In the genomic region with DNA sequence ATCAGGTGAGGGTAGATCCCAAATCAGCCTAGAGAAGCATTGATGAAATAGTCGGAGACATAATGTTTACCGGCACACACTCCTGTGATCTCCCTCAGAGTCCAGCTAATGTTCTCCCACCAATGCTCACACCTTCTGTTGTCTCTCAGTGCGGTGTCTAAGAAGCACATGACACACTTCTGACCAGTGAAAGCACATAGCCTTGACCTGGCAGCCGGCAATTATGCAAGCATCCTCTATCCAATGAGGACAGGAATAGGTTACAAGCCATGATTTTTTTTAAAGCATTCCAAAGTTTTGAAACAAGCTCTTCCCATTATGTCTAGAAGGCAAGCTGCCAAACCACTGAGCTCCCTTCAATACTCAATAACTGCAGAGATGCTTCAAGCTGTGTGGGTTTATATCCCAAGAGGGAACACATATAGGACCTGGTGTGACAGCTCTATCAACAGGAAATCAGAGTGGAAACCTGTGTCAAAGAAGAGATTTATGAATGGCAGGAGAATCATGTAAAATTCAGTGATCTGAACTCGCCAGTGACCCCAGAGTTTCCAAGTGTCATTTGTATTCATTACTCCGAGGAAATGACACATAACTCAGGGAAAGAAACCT, we compare ENCODE assay signal across 27 mouse cellular contexts.
DNase-seq lines count a peak whose midpoint lies in the region; ATAC-seq lines count a peak whose summit lies in the region.
"Had no signal": no experiment of that assay in that cellular context is flagged by ENCODE, and none has a peak within 500 bp of the region (broad histone marks: within the 10 kb centered on the region; RNA-seq: fewer than 3 reads in every experiment).

No protein-coding gene starts in this region.

- H3K4me3 ChIP-seq in embryonic facial prominence, embryonic 14.5 days (ENCODE audit: low read depth, low read length), result no peak overlapping the region
- no peak overlapping the region for H3K4me3 ChIP-seq in embryonic facial prominence, embryonic 10.5 days
- no peak overlapping the region for H3K4me3 ChIP-seq in kidney, embryonic 15.5 days (replicated peaks)
- H3K4me3 ChIP-seq in hindbrain, embryonic 10.5 days, result no peak overlapping the region
- H3K4me3 ChIP-seq: forebrain, embryonic 10.5 days; heart, embryonic 13.5 days; hindbrain, embryonic 12.5 days; limb, embryonic 13.5 days; liver, embryonic 13.5 days; lung, embryonic 15.5 days; midbrain, embryonic 12.5 days had no signal

- ATAC-seq in embryonic facial prominence, embryonic 14.5 days (ENCODE audit: low read depth), result no peak
- peak; percentile 70 for ATAC-seq in kidney, embryonic 15.5 days (replicated peaks; ENCODE audit: low FRiP score)
- ATAC-seq: activated CD4-positive, CD25-positive, alpha-beta regulatory T cell, adult 4 months; forebrain, embryonic 16.5 days had no signal

- no peak overlapping the region for H3K9ac ChIP-seq in embryonic facial prominence, embryonic 14.5 days (ENCODE audit: low read depth, low read length)
- H3K9ac ChIP-seq in kidney, embryonic 15.5 days, result no peak overlapping the region
- H3K9ac ChIP-seq: heart, embryonic 13.5 days; hindbrain, embryonic 12.5 days; limb, embryonic 13.5 days; liver, embryonic 13.5 days; lung, embryonic 15.5 days; midbrain, embryonic 12.5 days had no signal

- peak; percentile 39 for DNase-seq in embryonic facial prominence, embryonic 14.5 days (ENCODE audit: low spot score)
- DNase-seq in embryonic facial prominence, embryonic 10.5 days (ENCODE audit: low spot score), result no peak
- DNase-seq in 3T3-L1 (ENCODE audit: low read depth, low spot score), result peak; percentile 25
- peak; percentile 2 to 18 for DNase-seq in kidney, postnatal 36 days
- no peak for DNase-seq in hindbrain, embryonic 10.5 days (ENCODE audit: low spot score)
- no peak for DNase-seq in adrenal gland, postnatal 4 days (ENCODE audit: low spot score in 2 of 2)
- DNase-seq: adrenal gland, adult 8-10 months; cerebellum, adult 18-20 months; cerebellum, postnatal 14 days; gastrocnemius, postnatal 25 days; heart, adult 18-20 months; heart, postnatal 14 days; layer of hippocampus, adult 9-11 months; liver, embryonic 13.5 days; thymus, adult 2 months; thymus, postnatal 4 days had no signal

- no peaks in the 10 kb centered on the region for H3K9me3 ChIP-seq in embryonic facial prominence, embryonic 14.5 days (ENCODE audit: control insufficient read depth, low read length)
- H3K9me3 ChIP-seq in embryonic facial prominence, embryonic 10.5 days, result no peaks in the 10 kb centered on the region
- no peaks in the 10 kb centered on the region for H3K9me3 ChIP-seq in kidney, embryonic 15.5 days (replicated peaks)
- H3K9me3 ChIP-seq in hindbrain, embryonic 10.5 days, result no peaks in the 10 kb centered on the region
- H3K9me3 ChIP-seq: forebrain, embryonic 10.5 days; heart, embryonic 13.5 days; hindbrain, embryonic 12.5 days; limb, embryonic 13.5 days; liver, embryonic 13.5 days; lung, embryonic 15.5 days; midbrain, embryonic 12.5 days had no signal

- no peak overlapping the region for H3K4me2 ChIP-seq in embryonic facial prominence, embryonic 14.5 days (ENCODE audit: low read depth, low read length)
- H3K4me2 ChIP-seq in kidney, embryonic 15.5 days, result no peak overlapping the region
- H3K4me2 ChIP-seq: heart, embryonic 13.5 days; hindbrain, embryonic 12.5 days; limb, embryonic 13.5 days; liver, embryonic 13.5 days; lung, embryonic 15.5 days; midbrain, embryonic 12.5 days had no signal

- 85% methylated on average over 6 of the region's 6 CpGs for WGBS in embryonic facial prominence, embryonic 14.5 days
- 91% methylated on average over 6 of the region's 6 CpGs for WGBS in embryonic facial prominence, embryonic 10.5 days
- WGBS in kidney, embryonic 15.5 days, result 66% methylated on average over 6 of the region's 6 CpGs
- WGBS in hindbrain, embryonic 10.5 days, result 89% methylated on average over 6 of the region's 6 CpGs

- no peaks in the 10 kb centered on the region for H3K36me3 ChIP-seq in embryonic facial prominence, embryonic 14.5 days (ENCODE audit: control insufficient read depth, insufficient read depth, low read length)
- H3K36me3 ChIP-seq in embryonic facial prominence, embryonic 10.5 days (replicated peaks), result no peaks in the 10 kb centered on the region
- H3K36me3 ChIP-seq in kidney, embryonic 15.5 days, result no peaks in the 10 kb centered on the region
- no peaks in the 10 kb centered on the region for H3K36me3 ChIP-seq in hindbrain, embryonic 10.5 days
- H3K36me3 ChIP-seq: forebrain, embryonic 10.5 days; G1E; heart, embryonic 13.5 days; hindbrain, embryonic 12.5 days; limb, embryonic 13.5 days; liver, embryonic 13.5 days; lung, embryonic 15.5 days; midbrain, embryonic 12.5 days had no signal

- H3K27ac ChIP-seq in embryonic facial prominence, embryonic 14.5 days (replicated peaks; ENCODE audit: low read depth, low read length), result no peak overlapping the region
- H3K27ac ChIP-seq in embryonic facial prominence, embryonic 10.5 days (replicated peaks), result no peak overlapping the region
- H3K27ac ChIP-seq in kidney, embryonic 15.5 days, result no peak overlapping the region
- H3K27ac ChIP-seq in hindbrain, embryonic 10.5 days, result no peak overlapping the region
- H3K27ac ChIP-seq: forebrain, embryonic 10.5 days; heart, embryonic 13.5 days; hindbrain, embryonic 12.5 days; limb, embryonic 13.5 days; liver, embryonic 13.5 days; lung, embryonic 15.5 days; midbrain, embryonic 12.5 days had no signal

- no peaks in the 10 kb centered on the region for H3K27me3 ChIP-seq in embryonic facial prominence, embryonic 14.5 days (replicated peaks; ENCODE audit: control insufficient read depth, insufficient read depth, low read length)
- H3K27me3 ChIP-seq in embryonic facial prominence, embryonic 10.5 days (replicated peaks; ENCODE audit: low read depth, poor library complexity, severe bottlenecking), result no peaks in the 10 kb centered on the region
- no peaks in the 10 kb centered on the region for H3K27me3 ChIP-seq in kidney, embryonic 15.5 days
- H3K27me3 ChIP-seq in hindbrain, embryonic 10.5 days (ENCODE audit: insufficient read depth, poor library complexity, severe bottlenecking), result no peaks in the 10 kb centered on the region
- H3K27me3 ChIP-seq: CH12.LX; heart, embryonic 13.5 days; hindbrain, embryonic 12.5 days; limb, embryonic 13.5 days; liver, embryonic 13.5 days; lung, embryonic 15.5 days; midbrain, embryonic 12.5 days had no signal

- no peaks in the 10 kb centered on the region for H3K4me1 ChIP-seq in embryonic facial prominence, embryonic 14.5 days (ENCODE audit: control insufficient read depth, insufficient read depth, low read length)
- no peaks in the 10 kb centered on the region for H3K4me1 ChIP-seq in embryonic facial prominence, embryonic 10.5 days
- H3K4me1 ChIP-seq in kidney, embryonic 15.5 days, result no peaks in the 10 kb centered on the region
- H3K4me1 ChIP-seq in hindbrain, embryonic 10.5 days (replicated peaks), result no peaks in the 10 kb centered on the region
- H3K4me1 ChIP-seq: forebrain, embryonic 10.5 days; heart, embryonic 13.5 days; limb, embryonic 13.5 days; liver, embryonic 13.5 days; lung, embryonic 15.5 days; midbrain, embryonic 12.5 days had no signal

Comparison
In these comparisons a context has a peak if more than half of its experiments do, and no peak if none do; other contexts are left out.
1. DNase-seq: peak in embryonic facial prominence, embryonic 14.5 days (single experiment), 3T3-L1 (single experiment) and kidney, postnatal 36 days (2 of 2); none in embryonic facial prominence, embryonic 10.5 days (single experiment), hindbrain, embryonic 10.5 days (single experiment) and adrenal gland, postnatal 4 days (0 of 2).